Mouse (Mus musculus) thymus, postnatal 0 days (tissue): ENCODE data around the gene Frmd4a. TPM values are rescaled to one million over a fixed set of nuclear protein-coding genes. Genes with fewer than 3 reads are reported as not detected.

Source experiments
- DNase-seq: peaks from one replicate; pipeline ENCODE4 v3.0.0-alpha.2; 2015; ENCODE audit warnings: low spot score
- polyA plus RNA-seq: library from polyadenylated mRNA; unstranded; fragments of >200 nt; fragmentation: Nextera tagmentation; extraction: Ambion mirVana; gene quantifications from 2 replicates; pipeline ENCODE4 v1.2.1, GENCODE M21; 2015

Frmd4a gene
- polyA plus RNA-seq, 1 experiment from 2014 or later: 8.3 TPM

DNA sequence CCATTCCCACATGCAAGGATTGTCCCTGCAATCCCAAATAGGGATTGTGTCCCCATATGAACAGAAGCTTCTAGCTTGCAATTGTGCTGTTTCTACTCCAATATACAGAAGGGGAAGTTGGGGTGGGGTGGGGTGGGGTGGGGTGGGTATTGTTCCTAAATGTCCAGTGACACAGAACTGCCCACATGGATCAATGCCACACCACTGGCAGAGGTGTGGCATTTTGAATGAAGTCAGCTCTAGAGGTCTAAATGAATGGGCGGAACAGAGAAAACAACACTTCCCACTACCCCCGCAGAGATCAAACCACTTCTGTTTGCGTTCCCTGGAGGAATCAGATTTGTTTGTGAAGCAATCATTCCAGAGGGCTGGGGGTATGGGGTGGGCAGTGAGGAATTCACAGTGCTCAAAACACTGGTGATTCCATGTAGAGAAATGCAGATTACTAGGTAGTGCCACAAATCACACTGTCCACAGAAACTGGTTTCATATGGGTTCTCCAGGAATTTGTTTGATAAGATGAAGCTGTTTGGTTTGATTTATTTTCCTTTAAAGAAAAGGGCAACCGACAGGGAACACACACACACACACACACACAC lies 268.3 kb downstream of the Frmd4a start:
- no peak for DNase-seq

DNA sequence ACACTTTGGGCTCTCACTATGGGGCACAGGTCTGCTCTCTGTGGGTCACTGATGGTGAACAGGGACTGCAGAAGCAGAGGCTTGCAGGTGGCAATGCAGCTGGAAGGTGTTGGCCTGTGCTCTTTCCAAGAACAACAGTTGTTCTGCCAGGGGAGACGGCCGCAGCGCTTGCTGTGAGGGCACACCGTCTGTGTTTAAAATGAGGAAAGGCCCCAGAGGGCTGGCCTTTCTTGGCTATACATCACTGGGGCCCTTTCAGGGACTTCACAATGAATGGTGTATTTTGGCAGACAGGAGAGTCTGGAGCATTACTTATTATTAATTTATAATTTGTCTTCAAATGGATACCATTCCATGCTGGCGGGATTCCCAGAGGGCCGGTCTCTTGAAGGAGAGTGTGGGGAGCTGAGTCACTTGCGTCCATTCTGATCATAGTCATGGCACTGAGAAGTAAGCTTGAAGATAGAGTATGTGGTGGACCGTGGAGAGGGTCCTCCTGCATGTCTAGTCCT lies 268.9 kb downstream of the Frmd4a start:
- no peak for DNase-seq

DNA sequence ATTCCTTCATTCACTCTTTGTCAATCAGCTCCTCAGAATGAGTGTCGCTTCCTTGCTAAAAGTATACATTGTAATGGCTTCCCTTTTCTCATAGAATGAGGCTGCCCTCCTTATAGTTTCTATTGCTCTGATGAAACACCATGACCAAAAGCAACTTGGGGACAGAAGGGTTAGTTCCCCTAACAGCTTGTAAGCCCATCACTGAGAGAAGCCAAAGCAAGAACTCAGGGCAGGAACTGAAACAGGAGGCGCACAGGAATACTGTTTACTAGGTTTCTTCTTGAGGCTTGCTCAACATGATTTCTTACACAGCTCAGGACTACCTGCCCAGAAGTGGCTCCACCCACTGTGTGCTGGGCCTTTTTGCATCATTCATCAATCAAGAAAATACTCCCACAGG lies 273.0 kb downstream of the Frmd4a start:
- no peak for DNase-seq

DNA sequence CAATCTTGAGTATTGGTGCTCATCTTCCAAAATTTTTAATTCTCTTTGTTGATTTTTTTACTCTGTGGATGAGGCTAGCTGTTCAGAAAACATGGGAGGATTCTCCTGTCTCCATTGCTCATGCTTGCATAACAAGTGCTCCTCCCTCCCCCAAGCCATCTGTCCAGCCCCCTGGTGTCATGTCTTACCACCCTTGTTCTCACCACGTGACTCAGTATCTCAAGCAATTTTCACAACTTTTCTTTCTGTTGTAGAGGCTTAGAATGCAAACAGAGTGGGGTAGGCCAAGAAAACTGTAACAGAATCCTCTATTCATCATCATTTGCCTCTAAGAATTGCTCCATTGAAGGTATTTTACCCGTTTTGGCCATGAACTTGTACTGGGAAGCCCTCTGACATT lies 273.6 kb downstream of the Frmd4a start:
- DNase-seq: no peak

DNA sequence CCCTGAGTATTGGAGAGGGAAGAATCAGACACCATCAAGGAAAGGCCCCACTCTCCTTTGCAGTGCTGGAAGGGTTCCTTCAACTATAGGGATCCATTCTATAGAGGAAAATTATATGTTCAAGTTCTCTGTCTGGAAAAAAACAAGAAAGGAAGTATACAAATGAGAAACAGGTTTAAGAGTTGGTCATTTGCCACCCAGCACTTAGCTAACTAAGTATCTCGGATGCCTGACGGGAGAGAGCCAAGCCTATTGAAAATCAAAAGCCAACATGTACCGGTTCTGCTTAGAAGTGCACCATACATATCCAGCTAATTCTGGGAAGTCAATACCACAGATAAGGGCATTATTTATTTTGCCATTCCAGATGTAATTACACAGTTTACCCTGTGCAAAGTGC lies 274.2 kb downstream of the Frmd4a start:
- no peak for DNase-seq

DNA sequence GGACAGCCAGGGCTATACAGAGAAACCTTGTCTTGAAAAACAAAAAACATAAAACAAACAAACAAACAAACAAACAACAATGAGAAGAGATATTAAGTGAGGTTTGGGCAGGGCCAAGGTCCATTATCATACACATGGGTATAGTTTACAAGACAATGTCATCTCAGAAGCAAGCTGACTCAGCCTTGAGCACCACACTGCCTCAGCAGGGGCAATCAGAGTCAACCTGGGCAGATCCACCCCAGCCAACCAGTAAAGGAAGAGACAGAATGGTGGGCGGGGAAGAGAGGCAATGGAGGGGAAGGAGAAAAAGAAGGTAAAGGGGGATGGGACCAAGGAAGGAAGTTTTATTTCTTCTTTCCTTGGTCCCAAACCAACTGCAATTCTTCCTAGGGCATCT lies 276.2 kb downstream of the Frmd4a start:
- no peak for DNase-seq

DNA sequence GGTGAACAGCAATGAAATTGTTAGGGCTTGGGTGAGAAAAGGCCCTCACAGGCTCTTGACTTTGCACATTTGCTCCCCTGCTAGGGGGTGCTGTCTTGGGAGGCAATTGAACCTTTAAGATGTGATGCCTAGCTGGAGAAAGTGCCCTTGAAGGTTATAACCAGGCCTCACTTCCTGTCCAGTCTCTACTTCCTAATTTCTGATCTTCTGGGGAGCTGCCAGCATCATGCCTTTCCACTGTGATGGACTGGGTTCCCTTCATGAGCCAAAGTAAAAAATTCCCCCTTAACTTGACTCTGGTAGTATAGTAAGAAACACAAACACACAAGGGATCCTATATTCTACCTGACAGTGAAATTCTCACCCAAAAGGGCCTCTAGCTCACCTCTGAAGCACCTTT lies 278.1 kb downstream of the Frmd4a start:
- no peak for DNase-seq

DNA sequence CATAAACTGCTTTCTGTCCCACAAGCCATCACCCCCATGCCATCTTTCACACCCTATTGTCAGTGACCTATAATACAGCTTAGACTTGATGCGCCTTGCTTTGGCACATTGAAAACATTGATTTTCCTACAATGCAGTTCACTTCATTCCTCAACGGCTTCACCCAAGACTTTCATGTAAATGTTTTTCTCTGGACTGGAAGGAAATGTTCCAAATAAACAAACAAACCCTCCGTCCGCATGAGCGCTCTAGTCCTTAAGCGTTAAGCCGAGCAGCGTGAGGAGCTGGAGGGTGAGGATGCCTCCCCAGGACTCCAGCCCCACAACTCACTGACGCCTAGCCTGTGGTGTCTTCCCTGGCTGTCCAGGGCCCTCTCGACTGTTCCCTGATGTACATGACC lies 279.4 kb downstream of the Frmd4a start:
- no peak for DNase-seq

DNA sequence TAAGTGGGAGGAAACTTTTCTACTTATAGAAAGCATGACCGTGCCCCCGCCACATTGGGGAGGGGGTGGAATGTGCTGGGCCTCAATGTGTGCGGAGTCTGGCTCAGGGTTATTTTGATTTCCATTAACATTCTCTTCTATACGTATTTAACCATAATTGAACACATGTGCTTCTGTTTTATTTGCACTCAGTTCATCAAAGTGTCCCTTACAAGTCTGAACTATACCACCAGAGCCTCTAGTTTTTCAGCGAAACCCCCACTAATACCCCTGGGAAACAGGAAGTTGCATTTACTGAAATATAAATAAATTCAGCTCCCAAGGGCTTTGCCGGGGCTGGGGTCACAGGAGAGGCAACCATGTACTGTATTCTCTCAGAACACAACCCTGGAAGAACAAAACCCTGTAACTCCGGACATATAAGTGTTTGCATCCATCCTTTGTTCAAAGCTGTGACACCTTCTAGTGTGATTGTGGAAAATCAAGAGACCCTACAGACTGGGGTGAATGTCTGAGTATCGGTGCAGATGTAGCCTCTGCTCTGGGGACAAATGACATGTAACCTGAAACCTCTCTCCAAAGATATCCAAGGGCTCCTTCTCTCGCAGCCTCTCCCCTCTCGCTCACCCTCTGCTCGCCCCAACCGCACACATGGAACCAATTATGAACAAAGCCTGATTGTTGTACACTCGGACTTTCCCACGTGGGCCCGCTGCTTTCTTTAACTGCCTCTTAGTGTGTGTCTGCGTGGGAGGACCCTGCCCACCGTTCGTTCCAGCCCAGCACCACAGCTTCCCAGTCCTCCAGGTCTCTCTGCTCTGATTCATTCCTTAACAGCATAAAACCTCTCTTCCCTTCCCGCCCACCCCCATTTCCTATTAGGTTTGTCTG lies 281.1 kb downstream of the Frmd4a start:
- no peak for DNase-seq

DNA sequence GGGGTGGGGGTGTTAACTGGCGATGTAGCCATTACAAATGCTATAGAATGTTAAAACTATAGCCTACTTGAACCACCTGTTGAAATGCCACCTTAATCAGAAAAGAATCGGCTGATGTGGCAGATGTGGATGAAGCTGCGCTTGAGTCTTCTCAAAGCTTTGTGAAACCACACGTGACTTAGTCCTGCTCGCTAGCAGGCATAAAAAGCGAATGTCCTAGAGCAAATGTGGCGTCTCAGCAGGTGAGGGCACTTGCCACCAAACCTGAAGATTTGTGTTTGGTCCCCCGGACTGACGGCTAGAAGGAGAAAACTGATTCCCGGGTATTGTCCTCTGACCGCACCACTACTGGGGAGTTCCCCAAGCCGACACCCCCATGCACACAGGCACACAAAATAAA lies 282.1 kb downstream of the Frmd4a start:
- DNase-seq: no peak

DNA sequence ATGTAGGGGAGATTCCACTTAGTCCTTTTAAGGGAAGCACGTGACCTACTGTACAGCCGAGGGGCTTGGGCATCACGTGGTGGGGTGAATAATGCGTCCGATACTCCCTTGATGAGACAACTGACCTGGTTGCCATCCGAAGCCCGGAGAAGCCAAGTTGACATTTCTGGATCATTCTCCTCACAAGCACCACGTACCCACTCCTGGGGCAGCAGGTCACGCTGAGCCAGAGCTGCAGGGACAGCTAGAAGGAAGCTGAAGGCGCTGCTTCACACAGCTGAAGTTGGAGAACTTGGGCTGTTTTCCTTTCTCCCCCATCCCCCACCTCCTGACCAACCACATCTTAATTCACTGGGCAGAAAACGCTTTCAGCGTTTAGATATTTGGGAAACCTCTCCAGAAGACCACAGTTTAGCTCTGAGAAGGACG lies 282.9 kb downstream of the Frmd4a start:
- no peak for DNase-seq

DNA sequence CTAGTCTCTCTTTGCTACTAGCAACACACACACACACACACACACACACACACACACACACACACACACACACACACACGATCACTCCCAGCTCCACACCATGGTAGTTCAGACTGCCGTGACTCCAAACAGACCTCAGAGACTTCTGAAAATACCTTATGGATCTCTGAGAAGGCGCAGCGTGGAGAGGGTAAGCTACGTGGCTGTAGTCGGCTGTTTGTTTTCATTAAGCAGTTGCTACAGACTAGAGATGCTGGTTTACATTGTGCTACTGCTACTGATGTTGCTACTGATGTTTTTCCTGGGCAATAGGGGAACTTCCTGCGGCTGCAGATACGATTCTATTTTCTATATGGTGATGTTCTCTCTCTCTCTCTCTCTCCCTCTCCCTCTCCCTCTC lies 283.3 kb downstream of the Frmd4a start:
- DNase-seq: no peak

DNA sequence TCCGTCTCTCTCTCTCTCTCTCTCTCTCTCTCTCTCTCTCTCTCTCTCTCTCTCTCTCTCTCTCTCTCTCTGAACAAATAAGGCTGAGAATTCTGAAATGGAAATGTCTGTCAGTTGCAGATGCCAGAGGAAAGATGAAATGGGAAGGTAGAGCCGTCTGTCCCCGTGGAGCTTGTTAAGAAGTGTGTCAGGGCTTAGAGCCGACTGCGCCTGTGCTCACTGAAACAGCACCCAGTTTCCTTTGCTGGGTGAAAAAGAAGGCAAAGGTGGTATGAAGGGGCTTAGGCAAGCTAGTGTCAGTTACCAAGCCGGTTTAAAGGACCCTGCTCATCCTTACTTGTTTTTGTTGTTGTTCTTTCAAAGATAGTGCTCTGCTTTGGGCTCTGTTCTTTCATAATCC lies 283.7 kb downstream of the Frmd4a start:
- DNase-seq: no peak

DNA sequence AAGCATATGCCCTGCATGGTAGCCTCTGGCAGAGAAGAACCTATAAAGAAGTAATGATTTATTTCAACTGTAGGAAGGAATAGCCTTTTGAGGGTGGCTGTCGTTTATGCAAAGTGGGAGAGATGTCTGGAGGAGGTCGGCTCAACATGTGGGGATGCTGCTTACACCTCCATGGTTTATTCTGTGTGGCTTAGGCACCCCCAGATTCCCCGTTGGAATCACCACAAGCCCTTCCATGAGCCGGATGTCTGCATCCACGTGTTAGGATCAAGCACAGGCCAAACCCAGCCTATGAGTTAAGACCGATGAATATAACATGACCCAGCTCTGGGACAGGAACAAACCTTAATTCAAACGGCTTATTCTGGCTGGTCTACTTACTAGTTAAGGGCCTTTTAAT lies 284.2 kb downstream of the Frmd4a start:
- no peak for DNase-seq

DNA sequence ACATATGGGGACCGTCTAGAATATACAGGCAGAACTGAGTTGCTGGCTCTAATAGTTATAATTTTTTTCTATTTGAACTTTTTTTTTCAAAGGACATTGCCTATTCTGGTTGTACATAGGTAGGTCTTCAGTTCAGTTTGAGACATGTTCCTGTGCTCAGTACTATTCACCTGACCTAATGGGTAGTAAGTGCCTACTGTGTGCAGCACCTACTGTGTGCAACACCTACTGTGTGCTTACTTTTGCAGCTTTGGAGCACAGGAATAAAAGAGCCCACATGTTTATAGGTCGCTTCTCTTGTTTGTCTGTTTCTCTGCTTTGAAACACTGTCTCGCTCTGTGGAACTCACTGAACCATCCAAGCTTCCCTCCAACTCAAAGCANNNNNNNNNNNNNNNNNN lies 284.6 kb downstream of the Frmd4a start:
- DNase-seq: no peak

DNA sequence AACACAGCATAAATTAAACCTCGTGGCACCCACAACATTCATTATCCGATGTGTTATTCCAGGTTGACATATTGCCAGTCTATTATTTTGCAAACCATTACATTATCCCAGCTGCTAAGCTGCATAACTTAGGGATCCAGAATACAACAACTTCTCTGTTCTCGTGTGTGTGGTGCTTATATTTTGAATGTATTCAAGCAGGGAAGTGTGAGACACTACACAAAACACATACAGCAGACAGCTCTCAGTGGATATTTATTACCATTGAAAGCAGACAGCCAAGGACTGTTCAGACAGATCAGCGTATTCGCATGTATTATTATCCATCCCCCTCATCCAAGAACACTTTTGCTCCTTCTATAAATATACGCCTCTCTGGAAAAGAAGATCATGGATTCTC lies 289.6 kb downstream of the Frmd4a start:
- no peak for DNase-seq

DNA sequence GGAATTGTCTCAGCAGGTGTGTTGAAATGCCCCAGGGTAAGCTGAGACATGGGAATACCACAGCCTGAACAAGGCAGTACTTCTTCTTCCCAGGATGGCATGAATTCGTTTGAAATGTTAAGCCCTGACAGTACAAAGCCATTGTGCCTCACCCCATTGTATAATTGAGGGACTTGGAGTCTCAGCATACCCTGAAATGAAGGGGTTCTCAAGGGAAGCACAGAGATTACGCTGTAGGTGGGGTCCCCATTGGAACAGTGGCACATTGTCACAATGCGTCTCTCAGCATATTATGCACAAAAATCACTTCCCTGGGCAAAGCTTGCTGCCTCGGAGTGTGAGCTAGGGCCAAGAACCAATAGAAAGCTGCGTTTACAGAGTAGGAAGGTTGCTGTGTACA lies 297.0 kb downstream of the Frmd4a start:
- no peak for DNase-seq

DNA sequence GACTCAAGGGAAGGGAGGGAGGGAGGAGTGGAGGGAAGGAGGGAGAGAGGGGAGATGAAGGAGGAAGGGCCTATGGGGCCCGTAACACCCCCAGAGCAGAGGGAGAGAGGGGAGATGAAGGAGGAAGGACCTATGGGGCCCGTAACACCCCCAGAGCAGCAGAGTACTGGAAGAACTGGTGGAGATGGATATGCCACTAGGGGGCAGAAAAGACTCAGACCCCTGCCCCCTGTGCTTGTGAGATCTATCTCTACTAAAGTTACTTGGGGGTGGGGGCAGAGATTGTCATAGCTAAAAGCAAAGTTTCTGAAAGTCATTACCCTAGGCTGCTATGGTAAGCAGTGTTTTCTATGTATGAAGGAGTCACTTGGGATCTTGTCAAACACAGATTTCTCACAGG lies 299.1 kb downstream of the Frmd4a start:
- peak; percentile 9 for DNase-seq

DNA sequence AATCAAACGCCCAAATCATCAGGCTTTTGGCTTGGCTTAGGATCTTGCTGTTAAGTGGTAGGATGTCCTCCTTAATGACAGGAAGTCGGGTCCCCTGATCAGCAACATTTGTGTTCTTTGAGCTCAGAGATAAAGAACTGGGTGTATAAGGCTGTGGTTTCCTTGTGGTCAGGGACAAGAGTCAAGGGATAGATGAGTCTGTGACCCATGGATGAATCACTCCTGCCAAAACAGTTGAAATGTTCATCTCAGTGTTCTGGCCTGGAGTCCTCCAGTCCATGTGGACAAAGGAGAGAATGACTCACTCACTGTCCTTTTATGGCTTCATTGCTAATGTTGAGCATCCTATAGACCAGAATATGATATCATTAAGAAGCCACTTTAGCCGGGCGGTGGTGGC lies 300.6 kb downstream of the Frmd4a start:
- DNase-seq: no peak

DNA sequence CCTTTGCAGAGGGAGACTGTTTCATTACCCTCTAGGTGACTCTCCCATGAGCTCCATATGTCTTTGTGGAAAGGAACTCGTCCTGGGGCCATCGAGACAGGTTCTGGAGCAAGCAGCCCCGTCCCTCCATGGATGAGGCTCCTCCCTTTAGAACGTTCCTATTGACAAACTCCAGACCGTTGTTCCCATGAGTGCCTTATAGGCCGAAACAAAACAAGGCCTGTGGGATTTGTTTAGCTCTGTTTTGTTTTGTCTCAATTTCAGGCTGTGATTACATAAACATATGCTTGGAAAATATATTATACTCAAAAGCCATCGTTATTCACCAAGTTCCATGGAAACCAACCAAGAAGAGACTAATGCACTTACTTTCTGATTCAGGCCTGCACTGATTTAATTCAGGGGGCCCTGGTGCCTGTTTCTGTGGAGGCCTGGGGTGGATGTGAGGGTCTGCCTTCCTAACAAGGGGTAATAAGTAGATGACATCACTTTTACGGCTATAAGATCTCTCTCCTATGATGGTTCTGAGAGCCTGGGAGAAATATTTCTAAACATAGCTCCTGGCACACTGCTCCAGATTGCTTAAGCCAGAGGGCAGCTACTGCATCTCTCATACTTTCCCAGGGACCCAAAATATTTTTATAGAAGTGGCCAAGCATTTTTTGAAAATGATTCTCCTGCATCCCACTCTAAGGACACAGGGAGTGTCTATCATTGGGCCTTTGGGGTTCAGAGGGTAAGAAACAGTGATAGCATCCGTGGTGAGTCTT lies 308.9 kb downstream of the Frmd4a start:
- DNase-seq: no peak

DNA sequence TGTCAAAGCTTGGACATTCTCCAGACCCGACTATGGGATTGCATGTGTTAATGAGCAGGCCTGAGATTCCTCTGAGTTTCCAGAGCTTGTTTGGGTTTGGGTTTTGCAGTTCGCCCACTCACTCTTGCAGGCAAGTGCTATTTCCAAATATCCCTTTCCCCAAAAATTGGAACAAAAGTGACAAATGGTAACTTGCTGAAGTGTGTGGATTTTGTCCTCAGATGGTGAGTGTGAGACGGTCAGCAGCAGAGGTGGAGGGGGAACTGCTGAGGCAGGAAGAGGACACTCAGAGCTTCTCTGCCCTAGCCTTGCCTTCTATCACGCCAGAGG lies 309.5 kb downstream of the Frmd4a start:
- DNase-seq: no peak

DNA sequence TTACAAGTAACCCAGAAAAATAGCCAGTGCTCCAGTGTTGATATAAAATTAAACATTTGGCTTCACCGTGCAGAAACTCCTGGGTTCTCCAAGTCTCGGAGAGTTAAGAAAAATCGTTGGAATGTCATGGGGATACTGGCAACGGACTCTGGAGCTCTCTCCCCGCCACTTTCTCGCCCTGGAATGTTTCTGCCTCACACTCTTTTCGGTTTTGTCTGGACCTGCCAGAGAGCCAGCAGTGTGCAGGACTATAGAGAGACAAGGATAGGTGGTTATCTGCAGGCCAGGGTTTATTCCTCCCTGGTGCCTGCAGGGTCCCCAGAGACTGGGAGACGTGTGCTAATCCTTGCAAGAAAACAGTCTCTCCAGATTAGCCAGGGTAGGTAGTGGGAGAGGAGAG lies 314.9 kb downstream of the Frmd4a start:
- no peak for DNase-seq
